Mouse (Mus musculus): ENCODE results near the gene Ampd2. TPM values are rescaled to one million over a fixed set of nuclear protein-coding genes. Genes with fewer than 3 reads are reported as not detected.

Gene Ampd2
- polyA plus RNA-seq, 1 experiment: 47.2 TPM

DNA sequence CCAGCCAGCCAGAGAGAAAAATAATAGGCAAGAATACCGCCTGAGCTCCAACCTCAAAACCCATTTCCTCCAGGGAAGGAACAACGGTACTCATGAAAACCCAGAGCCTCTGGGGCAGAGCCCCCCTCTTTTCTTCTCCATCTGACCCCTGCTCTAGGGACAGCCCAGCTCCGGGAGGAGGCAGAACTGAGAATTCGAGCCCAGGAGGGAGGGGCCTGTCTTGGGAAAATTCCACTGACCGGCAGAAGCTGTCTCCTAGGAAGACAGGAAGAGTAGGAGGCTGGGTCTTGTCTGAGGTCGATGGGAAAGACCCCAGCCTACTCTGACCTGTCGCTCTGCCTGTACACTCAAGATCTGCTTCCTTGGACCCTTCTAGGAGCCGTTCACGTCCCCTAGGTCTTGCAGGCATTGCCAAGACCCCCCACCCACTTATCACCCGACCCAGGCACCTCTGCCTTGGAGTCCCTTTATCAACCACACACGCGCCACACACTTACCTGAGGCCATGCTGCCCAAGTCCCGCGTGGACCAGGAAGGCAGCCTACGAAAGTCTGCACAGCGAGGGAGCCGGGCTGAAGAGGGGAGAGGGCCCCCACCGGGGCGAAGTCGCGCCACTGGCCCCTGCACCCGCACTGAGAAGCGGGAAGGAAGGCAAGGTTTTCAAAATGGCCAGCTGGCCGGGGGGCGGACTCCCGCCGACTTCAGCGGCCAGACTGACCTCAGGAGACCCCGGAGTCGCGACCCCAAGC lies 556 bp downstream of the Ampd2 start:
- peaks cover 10% of the 10 kb centered on the region for H3K4me1 ChIP-seq (ENCODE audit: control insufficient read depth, insufficient read depth, low read length)

DNA sequence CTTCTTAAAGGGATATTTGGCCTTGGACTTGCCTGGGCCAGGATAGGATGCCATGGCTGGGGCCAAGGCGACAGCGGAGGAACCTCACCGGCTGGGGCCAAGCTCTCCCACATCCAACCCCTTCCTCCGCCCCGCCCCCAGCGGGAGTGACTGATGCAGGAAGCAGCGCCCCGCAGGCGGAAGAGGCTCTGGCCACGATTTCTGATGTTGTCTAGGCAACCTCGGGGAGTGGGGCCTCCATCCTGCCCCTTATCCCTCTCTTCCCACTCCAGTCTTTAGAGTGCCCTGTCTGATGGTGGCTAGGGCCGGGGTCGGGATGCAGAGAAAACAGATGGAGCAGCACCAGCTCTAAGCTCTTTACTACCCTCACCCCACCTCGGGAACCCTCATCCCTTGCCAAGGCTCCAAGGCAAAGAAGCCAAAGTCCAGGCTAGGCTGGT lies 1.1 kb downstream of the Ampd2 start:
- WGBS: 1% methylated on average over 14 of the region's 14 CpGs
- peak overlapping the region; percentile 48 for H3K27ac ChIP-seq (ENCODE audit: control insufficient read depth, insufficient read depth, low read depth, low read length, poor library complexity)
- no peak for TF ChIP-seq CTCF (IDR thresholded peaks at IDR 0.05; ENCODE audit: control insufficient read depth, insufficient read depth, low read length)
- peak; percentile 58; the same call in 1 of the 2 replicates for TF ChIP-seq POLR2A (IDR thresholded peaks at IDR 0.05; ENCODE audit: borderline replicate concordance, control insufficient read depth, low read depth, low read length)
- H3K4me3 ChIP-seq (replicated peaks; ENCODE audit: control insufficient read depth, low read depth, low read length): peak overlapping the region; percentile 81
- peaks cover 10% of the 10 kb centered on the region for H3K4me1 ChIP-seq (ENCODE audit: control insufficient read depth, insufficient read depth, low read length)

More for the DNA sequence above, 556 bp downstream of the Ampd2 start:
- no peak for TF ChIP-seq POLR2A (IDR thresholded peaks at IDR 0.05; ENCODE audit: borderline replicate concordance, control insufficient read depth, low read depth, low read length)
- no peak for TF ChIP-seq CTCF (IDR thresholded peaks at IDR 0.05; ENCODE audit: control insufficient read depth, insufficient read depth, low read length)
- WGBS: under 1% methylated on average over 31 of the region's 31 CpGs
- Histone ChIP-seq H3K27ac (ENCODE audit: control insufficient read depth, insufficient read depth, low read depth, low read length, poor library complexity) (peak overlapping the region; percentile 42), H3K4me3 (replicated peaks; ENCODE audit: control insufficient read depth, low read depth, low read length) (peak overlapping the region; percentile 81)

DNA sequence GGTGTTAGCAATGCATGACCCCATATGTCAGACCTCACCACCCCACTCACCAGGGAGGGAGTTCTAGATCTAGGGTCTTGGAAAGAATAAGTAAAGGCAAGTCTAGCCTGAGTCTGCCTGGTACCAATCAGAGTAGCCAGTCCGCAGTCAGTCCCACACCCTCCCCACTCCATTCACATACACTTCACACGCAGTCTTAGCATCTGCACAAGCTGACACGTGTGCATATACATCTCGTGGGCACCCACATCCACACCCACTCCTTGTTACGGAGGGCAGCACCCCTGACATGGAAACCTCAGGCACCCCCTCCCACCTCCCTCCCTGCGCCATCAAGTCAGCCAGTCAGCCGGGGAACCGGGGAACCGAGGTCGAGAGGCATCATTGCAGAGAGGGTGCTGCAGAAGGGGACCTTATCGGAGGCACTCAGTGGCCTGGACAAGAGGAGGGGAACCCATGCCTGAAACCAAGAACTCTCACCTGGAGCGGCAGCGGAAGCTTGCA lies 1.6 kb downstream of the Ampd2 start:
- 4% methylated on average over 13 of the region's 13 CpGs for WGBS
- Histone ChIP-seq H3K27ac (ENCODE audit: control insufficient read depth, insufficient read depth, low read depth, low read length, poor library complexity) (peak overlapping the region; percentile 48), H3K4me1 (ENCODE audit: control insufficient read depth, insufficient read depth, low read length) (peaks cover 10% of the 10 kb centered on the region)

DNA sequence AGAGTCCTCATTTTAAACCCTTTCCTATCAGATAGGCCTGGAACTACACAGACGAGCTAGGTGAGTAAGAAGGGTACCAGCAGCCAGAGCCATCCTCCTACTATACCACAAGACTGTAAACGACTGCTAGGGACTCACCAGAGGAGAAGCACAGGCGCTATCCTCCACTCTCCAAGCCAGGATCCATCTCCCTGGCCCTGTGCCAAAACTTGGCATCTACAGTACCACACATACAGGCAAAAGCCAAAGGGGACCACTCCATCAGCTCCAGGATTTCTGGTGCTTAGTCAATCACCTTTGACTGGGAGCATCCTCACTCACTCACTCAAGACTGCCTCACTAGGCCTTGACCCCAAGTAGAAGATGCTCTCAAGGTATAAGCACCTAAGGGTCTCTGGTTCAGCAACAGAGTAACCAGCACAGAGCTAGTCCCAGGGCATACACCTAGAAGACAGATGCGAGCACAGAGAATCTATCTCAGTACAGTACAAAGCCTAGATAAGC lies 2.5 kb downstream of the Ampd2 start:
- no peak overlapping the region for H3K4me3 ChIP-seq (replicated peaks; ENCODE audit: control insufficient read depth, low read depth, low read length)
- WGBS: 60% methylated on average over 4 of the region's 4 CpGs

More for the DNA sequence above, 1.6 kb downstream of the Ampd2 start:
- peak overlapping the region; percentile 81 for H3K4me3 ChIP-seq (replicated peaks; ENCODE audit: control insufficient read depth, low read depth, low read length)
- no peak for TF ChIP-seq POLR2A (IDR thresholded peaks at IDR 0.05; ENCODE audit: borderline replicate concordance, control insufficient read depth, low read depth, low read length)
- TF ChIP-seq CTCF (IDR thresholded peaks at IDR 0.05; ENCODE audit: control insufficient read depth, insufficient read depth, low read length): no peak

DNA sequence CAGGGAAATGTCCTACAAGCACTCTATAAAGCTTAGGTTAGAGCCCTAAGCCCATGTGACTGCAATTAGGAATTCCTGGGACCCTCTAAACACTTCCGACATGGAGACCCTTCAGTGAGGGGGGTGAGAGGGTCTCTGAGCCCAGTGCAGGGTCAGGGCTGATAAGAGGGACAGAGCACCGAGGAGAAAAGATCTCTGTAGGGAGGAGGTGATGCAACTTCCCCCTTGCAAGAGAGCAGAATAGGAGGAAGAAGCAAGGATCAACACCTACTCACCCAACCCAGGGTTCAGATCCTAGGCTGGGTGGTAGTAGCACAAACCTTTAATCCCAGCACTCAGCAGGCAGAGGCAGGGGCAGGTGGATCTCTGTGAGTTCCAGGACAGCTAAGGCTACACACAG lies 3.3 kb downstream of the Ampd2 start:
- Histone ChIP-seq H3K27ac (ENCODE audit: control insufficient read depth, insufficient read depth, low read depth, low read length, poor library complexity) (no peak overlapping the region), H3K4me3 (replicated peaks; ENCODE audit: control insufficient read depth, low read depth, low read length) (peak overlapping the region; percentile 29)
- WGBS: 12% methylated on average over 2 of the region's 2 CpGs

More for the DNA sequence above, 2.5 kb downstream of the Ampd2 start:
- Histone ChIP-seq H3K4me1 (ENCODE audit: control insufficient read depth, insufficient read depth, low read length) (peaks cover 10% of the 10 kb centered on the region), H3K27ac (ENCODE audit: control insufficient read depth, insufficient read depth, low read depth, low read length, poor library complexity) (no peak overlapping the region)
- no peak for TF ChIP-seq CTCF (IDR thresholded peaks at IDR 0.05; ENCODE audit: control insufficient read depth, insufficient read depth, low read length)
- no peak for TF ChIP-seq POLR2A (IDR thresholded peaks at IDR 0.05; ENCODE audit: borderline replicate concordance, control insufficient read depth, low read depth, low read length)

DNA sequence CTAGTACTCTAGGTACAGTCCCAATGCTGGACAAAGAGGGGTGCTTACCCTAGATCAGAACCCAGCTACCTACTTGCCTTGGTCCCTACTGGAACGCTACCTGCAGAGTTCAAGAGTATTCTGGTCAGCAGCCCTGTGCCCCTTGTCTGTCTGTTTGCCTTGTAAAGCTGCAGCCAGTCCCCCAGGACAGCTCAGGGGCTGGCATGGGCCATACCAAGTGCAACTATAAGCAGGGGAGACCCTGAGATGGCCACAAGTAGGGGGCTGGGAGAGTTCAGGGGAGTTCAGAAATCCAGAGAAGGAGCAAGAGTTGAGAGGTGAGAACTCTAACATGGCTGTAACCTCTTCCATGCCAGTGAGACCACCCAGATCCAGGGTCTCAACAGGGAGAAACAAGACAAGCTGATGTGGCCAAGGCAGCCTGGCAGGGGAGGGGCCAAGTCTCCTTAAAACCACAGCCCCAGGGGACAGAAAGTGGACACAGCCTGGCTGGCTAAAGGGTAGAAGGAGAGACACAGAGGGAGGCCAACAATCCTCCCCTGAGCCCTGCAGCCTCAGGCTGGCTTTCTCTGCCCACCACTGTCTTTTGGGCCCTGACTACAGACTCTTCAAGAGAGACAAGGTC lies 4.1 kb downstream of the Ampd2 start:
- H3K27ac ChIP-seq (ENCODE audit: control insufficient read depth, insufficient read depth, low read depth, low read length, poor library complexity): no peak overlapping the region
- TF ChIP-seq CTCF (IDR thresholded peaks at IDR 0.05; ENCODE audit: control insufficient read depth, insufficient read depth, low read length): no peak
- H3K4me1 ChIP-seq (ENCODE audit: control insufficient read depth, insufficient read depth, low read length): peaks cover 10% of the 10 kb centered on the region
- H3K4me3 ChIP-seq (replicated peaks; ENCODE audit: control insufficient read depth, low read depth, low read length): no peak overlapping the region
- 90% methylated on average over 1 of the region's 1 CpGs for WGBS

More for the DNA sequence above, 3.3 kb downstream of the Ampd2 start:
- H3K4me1 ChIP-seq (ENCODE audit: control insufficient read depth, insufficient read depth, low read length): peaks cover 10% of the 10 kb centered on the region
- TF ChIP-seq POLR2A (IDR thresholded peaks at IDR 0.05; ENCODE audit: borderline replicate concordance, control insufficient read depth, low read depth, low read length) (no peak), CTCF (IDR thresholded peaks at IDR 0.05; ENCODE audit: control insufficient read depth, insufficient read depth, low read length) (no peak)

DNA sequence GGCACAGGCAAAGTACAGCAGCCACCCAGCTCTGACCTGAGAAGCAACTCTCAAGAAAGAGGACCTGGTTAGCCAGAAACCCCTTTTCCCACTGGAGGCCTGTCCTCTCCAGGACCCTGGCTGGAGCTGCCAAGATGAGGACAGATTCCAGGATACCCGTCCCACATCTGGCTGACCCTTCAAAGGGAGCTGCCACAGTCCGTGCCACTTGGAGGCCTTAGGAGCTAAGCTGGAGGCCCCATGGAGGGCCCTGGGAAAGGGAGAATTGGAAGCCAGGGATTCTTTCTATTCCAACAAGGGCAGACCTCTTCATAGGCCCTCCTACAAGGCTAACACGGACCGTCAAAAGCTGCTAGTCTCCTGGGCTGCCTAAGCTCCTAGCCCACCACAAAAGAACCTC lies 4.8 kb downstream of the Ampd2 start:
- H3K4me3 ChIP-seq (replicated peaks; ENCODE audit: control insufficient read depth, low read depth, low read length): no peak overlapping the region
- peaks cover 10% of the 10 kb centered on the region for H3K4me1 ChIP-seq (ENCODE audit: control insufficient read depth, insufficient read depth, low read length)
- WGBS: 84% methylated on average over 4 of the region's 4 CpGs
- H3K27ac ChIP-seq (ENCODE audit: control insufficient read depth, insufficient read depth, low read depth, low read length, poor library complexity): no peak overlapping the region
- TF ChIP-seq CTCF (IDR thresholded peaks at IDR 0.05; ENCODE audit: control insufficient read depth, insufficient read depth, low read length) (no peak), POLR2A (IDR thresholded peaks at IDR 0.05; ENCODE audit: borderline replicate concordance, control insufficient read depth, low read depth, low read length) (no peak)

DNA sequence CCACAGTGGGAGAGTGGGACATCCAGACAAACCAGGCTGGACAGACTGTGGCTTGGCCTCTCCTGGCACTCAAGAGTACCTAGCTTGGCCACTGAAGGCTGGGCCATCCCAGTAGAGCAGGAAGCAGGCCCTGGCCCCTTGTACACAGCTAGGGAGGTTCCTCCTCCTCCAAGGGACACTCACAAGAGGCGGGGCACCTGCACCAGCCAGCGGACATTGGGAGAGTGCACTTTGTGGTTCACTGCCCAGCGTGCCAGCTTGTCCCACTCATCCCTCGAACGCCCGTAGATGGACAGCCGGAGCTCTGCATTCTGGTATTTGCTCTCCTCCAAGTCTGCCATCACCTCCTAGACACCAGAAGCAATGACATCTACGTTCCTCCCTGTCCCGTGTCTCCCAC lies 9.6 kb downstream of the Ampd2 start:
- H3K4me1 ChIP-seq (ENCODE audit: control insufficient read depth, insufficient read depth, low read length): no peaks in the 10 kb centered on the region
- TF ChIP-seq CTCF (IDR thresholded peaks at IDR 0.05; ENCODE audit: control insufficient read depth, insufficient read depth, low read length) (no peak), POLR2A (IDR thresholded peaks at IDR 0.05; ENCODE audit: borderline replicate concordance, control insufficient read depth, low read depth, low read length) (no peak)
- WGBS: 92% methylated on average over 9 of the region's 9 CpGs

More for the DNA sequence above, 9.6 kb downstream of the Ampd2 start:
- Histone ChIP-seq H3K4me3 (replicated peaks; ENCODE audit: control insufficient read depth, low read depth, low read length) (no peak overlapping the region), H3K27ac (ENCODE audit: control insufficient read depth, insufficient read depth, low read depth, low read length, poor library complexity) (no peak overlapping the region)
